Mouse (Mus musculus) heart, embryonic 12.5 days (tissue): ENCODE results near the gene Iglon5. TPM values are rescaled to one million over a fixed set of nuclear protein-coding genes. Genes with fewer than 3 reads are reported as not detected.
A peak's percentile ranks its signal among the peaks of the same experiment; 100 is the strongest.

Experiments used
- ATAC-seq: fragments of 200-750 bp; cut with Nextera tagmentation; 2 replicates; pipeline ENCODE4 v1.8.0; 2017; ENCODE audit warnings: moderate TSS enrichment, moderate library complexity; ENCODE audit not compliant: insufficient number of reproducible peaks, low FRiP score
- H3K27ac ChIP-seq: fragments of 300-500 bp; sonication (generic); 2 replicates; pipeline ENCODE4 v1.5.1; 2016; ENCODE audit warnings: mild to moderate bottlenecking, moderate library complexity; ENCODE audit not compliant: poor library complexity, severe bottlenecking
- H3K27me3 ChIP-seq: fragments of 300-500 bp; sonication (generic); replicated peaks from 2 replicates; pipeline ENCODE4 v1.6.1; 2016; ENCODE audit warnings: mild to moderate bottlenecking, moderate library complexity
- H3K36me3 ChIP-seq: fragments of 300-500 bp; sonication (generic); 2 replicates; pipeline ENCODE4 v1.6.1; 2016; ENCODE audit warnings: mild to moderate bottlenecking, moderate library complexity
- H3K4me1 ChIP-seq: fragments of 300-500 bp; sonication (generic); replicated peaks from 2 replicates; pipeline ENCODE4 v1.6.1; 2016; ENCODE audit warnings: mild to moderate bottlenecking
- H3K4me2 ChIP-seq: fragments of 300-500 bp; sonication (generic); 2 replicates; pipeline ENCODE4 v1.6.1; 2016; ENCODE audit warnings: mild to moderate bottlenecking, moderate library complexity
- H3K4me3 ChIP-seq: fragments of 300-500 bp; sonication (generic); 2 replicates; pipeline ENCODE4 v1.5.1; 2016; ENCODE audit warnings: mild to moderate bottlenecking
- H3K9ac ChIP-seq: fragments of 300-500 bp; sonication (generic); 2 replicates; pipeline ENCODE4 v1.6.1; 2016; ENCODE audit warnings: mild to moderate bottlenecking, moderate library complexity
- H3K9me3 ChIP-seq: fragments of 300-500 bp; sonication (generic); replicated peaks from 2 replicates; pipeline ENCODE4 v1.6.1; 2016; ENCODE audit warnings: mild to moderate bottlenecking, moderate library complexity
- WGBS: fragments of 180-500 bp; shearing (Covaris S2); methylation state at CpG from one replicate; pipeline ENCODE4 v1.1.7; 2016; 5-methylcytosine and 5-hydroxymethylcytosine counted together
- polyA plus RNA-seq: library from polyadenylated mRNA; unstranded; fragments of >200 nt; fragmentation: Nextera tagmentation; extraction: Ambion mirVana; gene quantifications from 2 replicates; pipeline ENCODE4 v1.2.1, GENCODE M21; 2016

The Iglon5 gene
- polyA plus RNA-seq, 1 experiment from 2014 or later: 0.10 TPM

DNA sequence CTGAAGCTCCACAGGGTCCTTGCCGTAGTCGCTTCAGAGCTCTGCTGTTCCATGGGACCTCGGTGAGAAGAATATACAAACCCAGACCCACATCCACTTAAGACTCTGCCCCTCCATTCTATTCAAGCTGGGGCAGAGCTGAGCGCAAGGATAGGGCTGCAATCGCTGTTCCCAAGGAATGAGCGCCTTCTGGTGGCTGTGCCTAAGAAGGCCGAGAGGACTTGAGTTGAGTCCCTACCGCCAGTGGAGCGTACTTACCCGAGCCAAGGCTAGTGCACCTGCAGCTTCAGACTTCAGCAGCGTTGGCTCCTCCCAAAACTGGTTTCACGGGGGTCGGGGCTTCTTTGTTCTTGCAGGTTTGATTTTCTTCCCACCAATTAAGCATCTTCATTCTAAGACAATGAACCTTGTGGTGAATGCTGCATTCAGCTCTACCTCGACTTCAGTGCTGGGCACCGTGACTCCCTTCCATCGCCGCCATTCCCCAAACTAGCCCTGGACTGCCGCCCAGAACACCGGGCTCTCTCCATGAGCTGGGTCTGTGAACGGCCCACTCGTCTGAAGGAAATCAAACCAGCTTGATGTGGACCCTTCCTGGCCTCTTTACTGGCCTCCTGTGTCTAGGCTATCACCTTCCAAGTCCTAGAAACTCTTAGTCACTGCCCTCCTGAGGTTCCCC lies 5.6 kb upstream of the Iglon5 start:
- H3K36me3 ChIP-seq: no peaks in the 10 kb centered on the region
- no peak overlapping the region for H3K9ac ChIP-seq
- H3K4me2 ChIP-seq: no peak overlapping the region
- no peaks in the 10 kb centered on the region for H3K4me1 ChIP-seq
- peaks cover 48% of the 10 kb centered on the region for H3K27me3 ChIP-seq
- WGBS: 16% methylated on average over 21 of the region's 21 CpGs
- peaks cover 6% of the 10 kb centered on the region; the same call in 1 of the 2 replicates for H3K9me3 ChIP-seq
- H3K4me3 ChIP-seq: no peak overlapping the region
- H3K27ac ChIP-seq: no peak overlapping the region
- 0 out of 2 replicates have a peak, but pooled peaks have one; percentile 39 for ATAC-seq

DNA sequence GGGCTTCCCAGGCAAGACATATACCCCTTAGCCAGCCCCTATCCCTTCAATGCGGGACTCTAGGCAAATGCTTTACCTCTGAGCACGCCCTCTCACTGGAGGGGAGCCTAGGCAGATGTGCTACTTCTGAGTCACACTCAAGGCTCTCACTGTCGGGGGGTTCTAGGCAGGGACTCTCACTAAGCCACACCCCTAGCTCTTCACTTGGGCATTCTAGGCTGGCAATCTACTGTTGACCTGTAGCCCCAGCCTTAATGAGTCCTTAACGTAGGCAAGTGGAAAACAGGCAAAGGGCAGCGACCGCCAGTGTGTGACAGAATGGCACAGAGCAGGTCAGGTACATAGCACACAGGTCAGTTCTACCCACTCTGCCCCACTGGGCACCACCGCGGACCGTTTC lies 986 bp upstream of the Iglon5 start:
- Histone ChIP-seq H3K27ac (no peak overlapping the region), H3K27me3 (peaks cover 81% of the 10 kb centered on the region), H3K36me3 (no peaks in the 10 kb centered on the region), H3K4me3 (no peak overlapping the region), H3K4me2 (no peak overlapping the region), H3K9ac (no peak overlapping the region), H3K9me3 (no peaks in the 10 kb centered on the region; the same call in 1 of the 2 replicates), H3K4me1 (peaks cover 10% of the 10 kb centered on the region; the same call in 1 of the 2 replicates)
- 54% methylated on average over 9 of the region's 9 CpGs for WGBS
- ATAC-seq: no peak

- peak; percentile 46 for ATAC-seq
- H3K9me3 ChIP-seq: no peaks in the 10 kb centered on the region; the same call in 1 of the 2 replicates
- no peak overlapping the region for H3K27ac ChIP-seq
- peak overlapping the region; percentile 56 for H3K4me3 ChIP-seq
- peak overlapping the region; percentile 44; the same call in 1 of the 2 replicates for H3K9ac ChIP-seq
- WGBS: 2% methylated on average over 6 of the region's 13 CpGs
- peaks cover 74% of the 10 kb centered on the region for H3K27me3 ChIP-seq
- H3K4me2 ChIP-seq: peak overlapping the region; percentile 82
- H3K4me1 ChIP-seq: peaks cover 10% of the 10 kb centered on the region; the same call in 1 of the 2 replicates
- H3K36me3 ChIP-seq: no peaks in the 10 kb centered on the region
These were observed 308 bp upstream of the Iglon5 start for GRCm38 (mm10) chr7:43490182-43490584.

DNA sequence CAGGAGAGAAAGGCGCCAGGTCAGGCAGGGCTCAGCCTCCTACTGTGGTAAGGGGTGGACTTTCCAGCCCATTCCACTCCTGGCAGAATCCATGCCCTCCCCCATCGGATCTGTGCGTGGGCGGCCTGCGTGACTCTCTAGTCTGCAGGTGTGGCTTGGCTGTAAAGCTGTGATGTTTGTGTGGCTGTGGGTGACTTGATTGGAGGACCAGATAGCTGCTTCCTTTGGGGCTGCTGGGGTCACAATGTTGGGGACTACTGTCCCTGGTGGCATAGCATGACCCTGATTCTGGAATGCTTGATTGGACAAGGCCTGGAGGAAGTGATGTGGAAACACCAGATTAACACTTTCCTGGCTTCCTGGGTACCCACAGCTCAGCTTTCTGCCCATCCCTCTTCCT lies 1.2 kb downstream of the Iglon5 start:
- Histone ChIP-seq H3K4me3 (no peak overlapping the region), H3K27me3 (peaks cover 66% of the 10 kb centered on the region), H3K9ac (no peak overlapping the region), H3K4me2 (no peak overlapping the region), H3K9me3 (no peaks in the 10 kb centered on the region; the same call in 1 of the 2 replicates), H3K27ac (no peak overlapping the region), H3K36me3 (no peaks in the 10 kb centered on the region), H3K4me1 (peaks cover 10% of the 10 kb centered on the region; the same call in 1 of the 2 replicates)
- WGBS: 34% methylated on average over 5 of the region's 5 CpGs
- no peak for ATAC-seq

GRCm38 (mm10) chr7:43483236-43483635 lies 6.6 kb downstream of the Iglon5 start:
- 12% methylated on average over 10 of the region's 10 CpGs for WGBS
- Histone ChIP-seq H3K4me1 (peaks cover 5% of the 10 kb centered on the region), H3K27ac (no peak overlapping the region), H3K36me3 (no peaks in the 10 kb centered on the region), H3K4me2 (no peak overlapping the region), H3K9ac (no peak overlapping the region), H3K27me3 (peaks cover 38% of the 10 kb centered on the region), H3K4me3 (no peak overlapping the region), H3K9me3 (no peaks in the 10 kb centered on the region)
- no peak for ATAC-seq

DNA sequence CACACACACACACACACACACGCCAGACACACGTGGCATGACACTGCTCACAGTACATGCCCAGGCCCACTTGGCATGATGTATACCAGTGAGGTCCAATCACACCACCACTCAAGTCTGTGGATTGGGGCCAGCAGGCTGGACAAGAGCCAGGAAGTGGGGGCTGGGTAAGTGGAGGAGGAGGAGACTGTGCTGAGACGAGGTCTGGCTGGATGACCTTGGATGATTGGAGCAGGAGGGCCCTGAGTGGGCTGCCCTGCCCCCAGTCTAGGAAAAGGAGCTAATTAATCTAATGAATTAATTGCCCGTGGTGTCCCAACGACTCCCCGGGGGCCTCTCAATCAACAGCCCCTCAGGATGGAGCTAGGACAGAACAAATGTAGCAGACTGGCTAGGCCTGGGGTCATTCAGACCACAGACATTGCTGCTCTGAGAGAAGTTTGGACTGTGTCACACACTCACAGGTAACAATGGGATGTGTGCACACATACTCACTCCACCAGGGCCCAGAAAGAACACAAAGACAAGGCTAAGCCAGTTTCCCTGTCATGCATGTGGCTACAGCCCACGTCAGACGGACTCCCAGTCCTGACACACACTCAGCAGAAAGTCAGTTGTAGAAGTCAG lies 7.7 kb downstream of the Iglon5 start:
- ATAC-seq: no peak
- no peaks in the 10 kb centered on the region for H3K36me3 ChIP-seq
- no peak overlapping the region for H3K4me3 ChIP-seq
- WGBS: 61% methylated on average over 8 of the region's 8 CpGs
- no peaks in the 10 kb centered on the region for H3K9me3 ChIP-seq
- H3K27ac ChIP-seq: no peak overlapping the region
- no peak overlapping the region for H3K9ac ChIP-seq
- peaks cover 5% of the 10 kb centered on the region for H3K4me1 ChIP-seq
- peaks cover 38% of the 10 kb centered on the region for H3K27me3 ChIP-seq
- no peak overlapping the region for H3K4me2 ChIP-seq

- Histone ChIP-seq H3K4me1 (peaks cover 13% of the 10 kb centered on the region), H3K4me3 (no peak overlapping the region), H3K27ac (no peak overlapping the region), H3K9ac (no peak overlapping the region), H3K9me3 (no peaks in the 10 kb centered on the region), H3K27me3 (peaks cover 41% of the 10 kb centered on the region), H3K4me2 (no peak overlapping the region), H3K36me3 (no peaks in the 10 kb centered on the region)
- WGBS: 53% methylated on average over 3 of the region's 3 CpGs
- no peak for ATAC-seq
These were observed 8.7 kb downstream of the Iglon5 start for GRCm38 (mm10) chr7:43481191-43481590.

DNA sequence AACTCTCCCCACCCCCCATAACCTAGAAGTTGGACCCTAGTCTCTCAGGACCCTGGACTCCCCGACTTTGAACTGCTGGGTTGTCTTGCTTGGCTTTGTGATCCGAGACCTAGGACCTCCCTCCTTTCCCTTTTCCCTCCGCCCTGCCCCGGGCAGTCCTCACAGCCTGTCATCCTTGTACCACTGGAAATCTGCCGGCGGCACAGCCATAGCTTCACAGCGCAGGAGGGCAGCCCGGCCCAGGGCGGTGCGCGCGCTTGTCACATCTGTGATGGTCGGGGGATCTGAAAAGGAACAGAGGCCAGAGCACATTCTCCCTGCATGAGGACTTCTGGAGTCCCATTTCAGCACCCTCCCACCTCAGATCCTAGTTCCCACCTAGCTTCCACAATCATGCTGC lies 13.5 kb downstream of the Iglon5 start:
- ATAC-seq: no peak
- no peak overlapping the region for H3K27ac ChIP-seq

DNA sequence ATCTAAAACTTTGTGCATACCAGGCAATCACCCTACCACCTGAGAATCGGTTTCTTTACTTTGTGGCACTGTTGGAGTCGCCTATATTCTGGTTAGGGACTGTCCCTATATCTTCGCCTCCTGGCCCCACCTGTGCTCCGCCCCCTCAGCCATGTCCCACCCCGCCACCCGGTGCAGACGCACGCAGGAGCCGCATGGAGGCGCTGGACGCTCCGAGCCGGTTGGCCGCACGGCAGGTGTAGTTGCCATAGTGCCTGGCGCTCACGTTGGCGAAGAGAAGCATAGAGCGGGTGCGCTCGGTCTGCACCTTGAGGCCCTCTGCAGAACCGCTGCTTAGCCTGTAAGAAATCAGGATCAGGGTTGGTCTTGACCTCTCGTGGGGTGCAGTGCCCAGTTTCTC lies 14.2 kb downstream of the Iglon5 start:
- 9% methylated on average over 23 of the region's 23 CpGs for WGBS

More for the DNA sequence above, 13.5 kb downstream of the Iglon5 start:
- 0 out of 2 replicates have a peak overlapping the region, but pooled peaks have one; percentile 15 for H3K9ac ChIP-seq
- H3K4me1 ChIP-seq: peaks cover 12% of the 10 kb centered on the region
- 0 out of 2 replicates have a peak overlapping the region, but pooled peaks have one; percentile 3 for H3K4me3 ChIP-seq
- no peaks in the 10 kb centered on the region for H3K9me3 ChIP-seq
- peak overlapping the region; percentile 29 for H3K4me2 ChIP-seq
- no peaks in the 10 kb centered on the region for H3K36me3 ChIP-seq
- WGBS: 2% methylated on average over 13 of the region's 13 CpGs
- peaks cover 75% of the 10 kb centered on the region for H3K27me3 ChIP-seq

GRCm38 (mm10) chr7:43470373-43470772 lies 19.5 kb downstream of the Iglon5 start:
- peaks cover 6% of the 10 kb centered on the region for H3K4me1 ChIP-seq
- no peaks in the 10 kb centered on the region; the same call in 1 of the 2 replicates for H3K9me3 ChIP-seq
- no peak overlapping the region for H3K9ac ChIP-seq
- ATAC-seq: no peak
- no peak overlapping the region for H3K27ac ChIP-seq
- no peak overlapping the region for H3K4me2 ChIP-seq
- no peak overlapping the region for H3K4me3 ChIP-seq
- WGBS: 32% methylated on average over 8 of the region's 8 CpGs
- H3K36me3 ChIP-seq: no peaks in the 10 kb centered on the region
- H3K27me3 ChIP-seq: peaks cover 44% of the 10 kb centered on the region

More for the DNA sequence above, 14.2 kb downstream of the Iglon5 start:
- H3K4me3 ChIP-seq: no peak overlapping the region
- no peaks in the 10 kb centered on the region for H3K36me3 ChIP-seq
- no peak overlapping the region for H3K4me2 ChIP-seq
- no peaks in the 10 kb centered on the region for H3K9me3 ChIP-seq
- no peak overlapping the region for H3K27ac ChIP-seq
- no peak for ATAC-seq
- peaks cover 12% of the 10 kb centered on the region for H3K4me1 ChIP-seq
- no peak overlapping the region for H3K9ac ChIP-seq
- H3K27me3 ChIP-seq: peaks cover 75% of the 10 kb centered on the region

- Histone ChIP-seq H3K9ac (peak overlapping the region; percentile 66; the same call in 1 of the 2 replicates), H3K9me3 (no peaks in the 10 kb centered on the region; the same call in 1 of the 2 replicates), H3K4me2 (peak overlapping the region; percentile 90), H3K4me3 (peak overlapping the region; percentile 56), H3K4me1 (peaks cover 6% of the 10 kb centered on the region), H3K36me3 (no peaks in the 10 kb centered on the region), H3K27me3 (peaks cover 32% of the 10 kb centered on the region), H3K27ac (no peak overlapping the region)
- peak; percentile 67 for ATAC-seq
- WGBS: under 1% methylated on average over 31 of the region's 33 CpGs
These were observed 23.7 kb downstream of the Iglon5 start for GRCm38 (mm10) chr7:43466099-43466694.
